Mouse (Mus musculus): ENCODE measurements around the gene Cldn15. TPM values are rescaled to one million over a fixed set of nuclear protein-coding genes. Genes with fewer than 3 reads are reported as not detected.

The Cldn15 gene
- polyA plus RNA-seq, 2 experiments = 0.28 to 0.60 TPM

- 100% methylated on average over 1 of the region's 1 CpGs for WGBS
- no peak overlapping the region for H3K27ac ChIP-seq (replicated peaks; ENCODE audit: low read depth, low read length)
These were observed 9.2 kb upstream of the Cldn15 start for GRCm38 (mm10) chr5:136957250-136957649.

GRCm38 (mm10) chr5:136958991-136959605 lies 7.3 kb upstream of the Cldn15 start:
- no peak overlapping the region for H3K4me2 ChIP-seq (replicated peaks; ENCODE audit: low read depth, low read length, severe bottlenecking)
- H3K27ac ChIP-seq (replicated peaks; ENCODE audit: low read depth, low read length) = no peak overlapping the region
- TF ChIP-seq POLR2A (IDR thresholded peaks at IDR 0.05; ENCODE audit: borderline replicate concordance, extremely low read depth, insufficient read depth, insufficient read length) = no peak
- DNase-seq (ENCODE audit: low spot score) (no peak), ATAC-seq (ENCODE audit: low FRiP score, low read depth) (no peak)
- H3K9ac ChIP-seq (ENCODE audit: low read depth, low read length, severe bottlenecking) = no peak overlapping the region
- no peak overlapping the region for H3K4me3 ChIP-seq (replicated peaks; ENCODE audit: low read length)
- peaks cover 14% of the 10 kb centered on the region for H3K36me3 ChIP-seq (ENCODE audit: control insufficient read depth, insufficient read depth, low read length)
- H3K4me1 ChIP-seq (ENCODE audit: control insufficient read depth, insufficient read depth, low read length) = peaks cover 12% of the 10 kb centered on the region
- no peaks in the 10 kb centered on the region for H3K27me3 ChIP-seq (ENCODE audit: control insufficient read depth, insufficient read depth, low read length)
- H3K9me3 ChIP-seq (ENCODE audit: control insufficient read depth, low read length) = no peaks in the 10 kb centered on the region
- 74% methylated on average over 5 of the region's 5 CpGs for WGBS

More at GRCm38 (mm10) chr5:136957250-136957649, 9.2 kb upstream of the Cldn15 start:
- no peak overlapping the region for H3K4me2 ChIP-seq (replicated peaks; ENCODE audit: low read depth, low read length, severe bottlenecking)
- peaks cover 11% of the 10 kb centered on the region for H3K4me1 ChIP-seq (ENCODE audit: control insufficient read depth, insufficient read depth, low read length)
- no peaks in the 10 kb centered on the region for H3K27me3 ChIP-seq (ENCODE audit: control insufficient read depth, insufficient read depth, low read length)
- no peak overlapping the region for H3K4me3 ChIP-seq (replicated peaks; ENCODE audit: low read length)
- no peak overlapping the region for H3K9ac ChIP-seq (ENCODE audit: low read depth, low read length, severe bottlenecking)
- no peak for TF ChIP-seq POLR2A (IDR thresholded peaks at IDR 0.05; ENCODE audit: borderline replicate concordance, extremely low read depth, insufficient read depth, insufficient read length)
- peaks cover 4% of the 10 kb centered on the region; the same call in 1 of the 2 replicates for H3K36me3 ChIP-seq (ENCODE audit: control insufficient read depth, insufficient read depth, low read length)
- ATAC-seq (ENCODE audit: low FRiP score, low read depth) = no peak
- no peaks in the 10 kb centered on the region for H3K9me3 ChIP-seq (ENCODE audit: control insufficient read depth, low read length)
- DNase-seq (ENCODE audit: low spot score) = no peak

- H3K4me2 ChIP-seq (replicated peaks; ENCODE audit: low read depth, low read length, severe bottlenecking) = no peak overlapping the region
- no peak overlapping the region for H3K9ac ChIP-seq (ENCODE audit: low read depth, low read length, severe bottlenecking)
- no peak overlapping the region for H3K4me3 ChIP-seq (replicated peaks; ENCODE audit: low read length)
- ATAC-seq (ENCODE audit: low FRiP score, low read depth) = no peak
- no peak for TF ChIP-seq POLR2A (IDR thresholded peaks at IDR 0.05; ENCODE audit: borderline replicate concordance, extremely low read depth, insufficient read depth, insufficient read length)
- 95% methylated on average over 6 of the region's 6 CpGs for WGBS
- H3K9me3 ChIP-seq (ENCODE audit: control insufficient read depth, low read length) = no peaks in the 10 kb centered on the region
- DNase-seq (ENCODE audit: low spot score) = no peak
- H3K27me3 ChIP-seq (ENCODE audit: control insufficient read depth, insufficient read depth, low read length) = no peaks in the 10 kb centered on the region
- H3K27ac ChIP-seq (replicated peaks; ENCODE audit: low read depth, low read length) = no peak overlapping the region
- peaks cover 10% of the 10 kb centered on the region for H3K4me1 ChIP-seq (ENCODE audit: control insufficient read depth, insufficient read depth, low read length)
- peaks cover 23% of the 10 kb centered on the region for H3K36me3 ChIP-seq (ENCODE audit: control insufficient read depth, insufficient read depth, low read length)
These were observed 6.4 kb upstream of the Cldn15 start for GRCm38 (mm10) chr5:136960053-136960452.

GRCm38 (mm10) chr5:136961334-136961982 lies 5.0 kb upstream of the Cldn15 start:
- no peaks in the 10 kb centered on the region for H3K27me3 ChIP-seq (ENCODE audit: control insufficient read depth, insufficient read depth, low read length)
- H3K4me3 ChIP-seq (replicated peaks; ENCODE audit: low read length) = peak overlapping the region; percentile 76
- H3K4me1 ChIP-seq (ENCODE audit: control insufficient read depth, insufficient read depth, low read length) = peaks cover 13% of the 10 kb centered on the region
- H3K36me3 ChIP-seq (ENCODE audit: control insufficient read depth, insufficient read depth, low read length) = peaks cover 37% of the 10 kb centered on the region
- H3K4me2 ChIP-seq (replicated peaks; ENCODE audit: low read depth, low read length, severe bottlenecking) = peak overlapping the region; percentile 87
- no peak for TF ChIP-seq POLR2A (IDR thresholded peaks at IDR 0.05; ENCODE audit: borderline replicate concordance, extremely low read depth, insufficient read depth, insufficient read length)
- H3K9me3 ChIP-seq (ENCODE audit: control insufficient read depth, low read length) = no peaks in the 10 kb centered on the region
- peak overlapping the region; percentile 77 for H3K9ac ChIP-seq (ENCODE audit: low read depth, low read length, severe bottlenecking)
- peak; percentile 34 for ATAC-seq (ENCODE audit: low FRiP score, low read depth)
- peak overlapping the region; percentile 65 for H3K27ac ChIP-seq (replicated peaks; ENCODE audit: low read depth, low read length)
- DNase-seq (ENCODE audit: low spot score) = no peak
- 25% methylated on average over 5 of the region's 5 CpGs for WGBS

- peaks cover 14% of the 10 kb centered on the region for H3K4me1 ChIP-seq (ENCODE audit: control insufficient read depth, insufficient read depth, low read length)
- peak overlapping the region; percentile 65 for H3K27ac ChIP-seq (replicated peaks; ENCODE audit: low read depth, low read length)
- peaks cover 39% of the 10 kb centered on the region for H3K36me3 ChIP-seq (ENCODE audit: control insufficient read depth, insufficient read depth, low read length)
- peak overlapping the region; percentile 76 for H3K4me3 ChIP-seq (replicated peaks; ENCODE audit: low read length)
- ATAC-seq (ENCODE audit: low FRiP score, low read depth) = peak; percentile 95
- H3K27me3 ChIP-seq (ENCODE audit: control insufficient read depth, insufficient read depth, low read length) = no peaks in the 10 kb centered on the region
- H3K4me2 ChIP-seq (replicated peaks; ENCODE audit: low read depth, low read length, severe bottlenecking) = peak overlapping the region; percentile 87
- TF ChIP-seq POLR2A (IDR thresholded peaks at IDR 0.05; ENCODE audit: borderline replicate concordance, extremely low read depth, insufficient read depth, insufficient read length) = no peak; the same call in 1 of the 2 replicates
- WGBS = 1% methylated on average over 19 of the region's 20 CpGs
- peak overlapping the region; percentile 77 for H3K9ac ChIP-seq (ENCODE audit: low read depth, low read length, severe bottlenecking)
- H3K9me3 ChIP-seq (ENCODE audit: control insufficient read depth, low read length) = no peaks in the 10 kb centered on the region
- peak; percentile 93 for DNase-seq (ENCODE audit: low spot score)
These were observed 4.4 kb upstream of the Cldn15 start for GRCm38 (mm10) chr5:136961983-136962461.

Data from limb, embryonic 14.5 days (tissue).